Mouse (Mus musculus): ENCODE results near the gene Fabp3. TPM values are rescaled to one million over a fixed set of nuclear protein-coding genes. Genes with fewer than 3 reads are reported as not detected.
A peak's percentile ranks its signal among the peaks of the same experiment; 100 is the strongest.

The Fabp3 gene
- not detected in 2 replicates for total RNA-seq (2017)

DNA sequence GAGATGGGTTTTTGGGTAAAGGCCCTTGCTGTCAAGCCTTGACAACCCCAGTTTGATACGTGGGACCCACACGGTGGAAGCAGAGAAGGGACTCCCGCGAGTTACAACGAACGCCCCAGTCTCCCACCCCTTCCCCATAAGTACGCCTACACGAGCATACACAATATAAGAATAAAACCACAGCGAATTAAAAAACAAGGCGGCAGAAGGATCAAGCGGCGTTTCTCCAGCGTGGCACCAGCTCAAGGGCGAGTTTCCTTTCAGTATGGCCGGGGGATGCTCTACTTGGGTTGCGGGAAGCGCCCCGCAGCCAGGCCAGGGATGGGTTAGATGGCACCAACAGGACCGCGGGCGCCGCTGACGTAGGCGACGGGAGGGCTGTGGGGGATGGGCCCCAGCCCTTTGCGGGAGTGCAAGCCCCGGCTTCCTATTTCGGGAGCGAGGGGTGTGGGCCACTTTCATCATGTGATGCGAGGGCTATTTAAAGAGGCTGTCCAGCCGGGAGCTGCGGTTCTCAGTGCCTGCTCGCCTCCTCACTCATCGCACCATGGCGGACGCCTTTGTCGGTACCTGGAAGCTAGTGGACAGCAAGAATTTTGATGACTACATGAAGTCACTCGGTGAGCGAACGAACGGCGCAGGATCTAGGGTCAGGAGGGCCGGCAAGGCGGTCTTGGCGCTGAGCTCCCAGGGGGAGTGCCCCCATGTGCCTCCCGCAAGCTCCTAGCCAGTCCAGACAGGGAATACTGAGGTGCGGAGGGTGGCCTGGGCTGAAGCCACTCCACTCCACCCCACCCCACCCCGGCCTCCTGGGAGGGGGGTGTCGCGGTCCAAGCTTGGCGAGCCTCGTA is at the start of gene Fabp3, which contains the start of gene Gm10570:
TSS of gene Fabp3 (plus strand) at position 365 of the 851 bp plus-strand sequence.
TSS of gene Gm10570 (minus strand) at position 444 of the 851 bp plus-strand sequence.
- ATAC-seq (replicated peaks; ENCODE audit: low read depth, poor library complexity, severe bottlenecking) = peak; percentile 29

DNA sequence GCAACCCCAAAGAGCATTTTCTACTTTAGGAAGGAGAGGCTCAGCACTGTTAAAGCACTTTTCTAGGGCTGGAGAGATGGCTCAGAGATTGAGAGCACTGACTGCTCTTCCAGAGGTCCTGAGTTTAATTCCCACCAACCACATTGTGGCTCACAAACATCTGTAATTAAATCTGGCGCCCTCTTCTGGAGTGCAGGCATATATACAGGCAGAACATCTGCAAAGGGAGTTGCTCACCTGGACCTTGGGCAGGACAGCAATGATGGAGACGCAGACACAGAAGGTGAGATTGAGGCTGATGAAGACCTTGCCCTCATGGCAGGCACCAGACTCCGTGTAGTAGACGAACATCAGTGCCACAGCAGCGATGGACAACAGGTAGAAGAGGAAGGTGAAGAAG is 48.0 kb upstream of the Fabp3 start:
- ATAC-seq (replicated peaks; ENCODE audit: low read depth, poor library complexity, severe bottlenecking) = no peak

DNA sequence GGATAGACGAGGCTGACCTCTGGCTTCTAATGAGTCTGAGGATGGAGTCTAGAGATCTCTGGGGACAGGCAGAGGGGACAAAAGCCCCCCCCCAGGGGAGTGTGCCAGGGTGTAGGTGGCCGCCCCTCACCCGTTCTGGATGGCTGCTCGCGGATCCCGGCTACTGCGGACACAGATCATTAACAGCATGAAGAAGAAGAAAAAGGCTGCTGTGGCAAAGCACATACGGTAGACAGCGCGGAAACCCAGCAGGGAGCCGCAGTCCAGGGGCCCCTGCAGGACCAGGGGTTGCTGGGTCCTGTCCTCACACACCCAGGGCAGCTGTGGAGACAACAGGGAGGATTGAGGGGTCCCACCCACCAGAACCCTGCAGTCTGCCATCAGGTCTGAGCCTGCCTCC is 44.3 kb upstream of the Fabp3 start:
- ATAC-seq (replicated peaks; ENCODE audit: low read depth, poor library complexity, severe bottlenecking) = no peak

DNA sequence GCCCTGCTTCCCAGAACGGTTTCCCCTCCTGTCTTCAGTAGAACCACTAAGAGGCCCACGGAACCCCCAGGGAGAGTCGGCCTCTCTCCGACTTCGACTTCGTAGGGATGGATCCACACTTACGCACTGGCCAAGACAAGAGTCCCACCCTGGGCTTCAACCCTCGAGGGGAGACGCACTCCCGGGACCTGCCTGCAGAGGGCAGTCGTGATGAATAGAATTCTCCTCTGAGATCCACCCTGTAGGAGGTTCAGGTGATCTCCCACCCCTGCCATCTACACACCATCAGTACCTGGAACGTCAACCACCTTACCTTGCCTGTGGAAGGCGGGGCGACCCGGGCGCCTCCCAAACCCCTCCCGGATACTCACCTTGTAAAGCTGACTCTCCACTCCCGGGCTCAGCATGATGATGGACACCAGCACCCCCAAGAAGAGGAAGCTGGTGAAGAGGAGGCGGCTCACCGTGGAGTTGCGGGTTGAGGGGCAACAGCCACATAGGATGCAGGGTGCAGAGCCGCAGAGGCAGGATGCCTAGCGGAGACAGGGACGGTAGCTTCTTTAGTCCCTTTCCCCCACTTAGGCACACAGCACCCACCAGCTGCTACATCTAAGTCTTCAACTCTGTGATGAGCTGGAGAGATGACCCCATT is 43.6 kb upstream of the Fabp3 start:
- ATAC-seq (replicated peaks; ENCODE audit: low read depth, poor library complexity, severe bottlenecking) = peak; percentile 84

DNA sequence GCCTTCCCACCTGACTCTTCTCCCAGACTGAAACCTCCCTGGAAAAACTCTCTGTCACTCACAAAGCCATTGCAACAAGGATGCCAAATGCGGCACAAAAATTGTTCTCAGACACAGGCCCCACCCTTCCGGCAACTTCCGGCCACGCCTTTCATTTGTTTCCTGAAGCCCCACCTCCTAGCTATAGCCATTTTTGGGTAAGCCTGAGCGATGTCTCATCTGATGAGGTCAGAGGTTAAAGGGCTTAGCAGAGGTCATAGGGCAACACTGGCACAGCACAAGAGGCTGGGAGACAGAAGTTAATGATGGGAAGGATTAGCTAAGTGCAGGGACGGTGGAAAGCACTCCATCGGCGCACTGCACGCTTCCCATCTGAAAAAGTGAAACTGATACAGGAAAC is 41.8 kb upstream of the Fabp3 start:
- ATAC-seq (replicated peaks; ENCODE audit: low read depth, poor library complexity, severe bottlenecking) = no peak

DNA sequence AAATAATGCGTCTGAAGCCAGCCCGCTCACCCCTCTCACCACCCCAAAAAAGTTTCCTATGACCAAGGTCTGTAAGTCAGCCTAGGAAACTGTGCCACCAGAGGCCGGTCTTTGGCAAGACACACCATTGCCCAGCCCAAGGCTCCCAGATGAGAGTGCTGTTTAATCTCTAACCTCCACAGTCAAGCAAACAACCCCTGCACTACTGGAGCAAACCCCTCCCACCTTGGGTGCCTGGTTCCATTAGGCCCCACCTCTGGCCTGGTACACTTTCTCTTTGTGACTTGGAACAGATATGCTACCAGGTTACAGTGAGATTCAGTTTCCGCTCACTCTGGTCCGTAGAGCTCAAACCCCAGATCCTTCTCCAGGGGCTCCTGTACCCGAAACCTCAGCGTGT is 41.3 kb upstream of the Fabp3 start:
- ATAC-seq (replicated peaks; ENCODE audit: low read depth, poor library complexity, severe bottlenecking) = no peak

DNA sequence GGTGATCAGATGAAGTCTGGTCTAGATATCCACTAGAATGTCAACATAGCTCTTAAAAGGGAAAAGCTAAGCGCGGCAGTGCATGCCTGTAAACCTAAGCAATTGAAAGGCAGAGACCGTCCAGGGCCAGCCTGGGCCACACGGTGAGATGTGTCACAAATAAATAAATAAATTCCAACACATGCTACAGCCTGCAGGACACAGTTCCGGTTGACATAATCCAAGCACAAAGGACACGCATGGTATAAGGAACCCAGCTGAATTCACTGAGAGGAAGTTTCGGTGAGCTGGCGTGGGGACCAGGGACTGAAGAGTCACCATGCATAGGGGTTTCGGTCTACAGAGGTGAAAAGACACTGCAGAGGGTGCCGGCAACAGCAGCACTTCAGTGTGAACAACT is 39.7 kb upstream of the Fabp3 start:
- no peak for ATAC-seq (replicated peaks; ENCODE audit: low read depth, poor library complexity, severe bottlenecking)

DNA sequence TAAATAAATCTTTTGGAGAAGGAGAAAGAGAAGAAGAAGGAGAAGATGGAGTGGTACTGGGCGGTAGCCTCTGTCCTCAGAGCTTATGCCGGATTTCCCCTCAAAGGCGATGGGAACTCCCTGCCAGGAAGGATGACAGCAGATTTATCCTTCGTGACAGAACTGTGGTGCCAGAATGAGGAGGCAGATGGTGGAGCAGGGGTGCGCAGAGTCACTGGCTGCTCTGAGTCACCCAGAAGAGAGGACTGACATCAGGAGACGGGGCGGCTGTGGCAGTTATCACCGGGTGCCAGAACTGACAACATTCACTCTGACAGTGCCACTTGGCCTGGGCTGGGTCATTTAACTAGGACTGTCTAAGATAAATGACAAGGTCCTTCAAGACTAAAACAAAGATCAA is 38.3 kb upstream of the Fabp3 start:
- ATAC-seq (replicated peaks; ENCODE audit: low read depth, poor library complexity, severe bottlenecking) = no peak

DNA sequence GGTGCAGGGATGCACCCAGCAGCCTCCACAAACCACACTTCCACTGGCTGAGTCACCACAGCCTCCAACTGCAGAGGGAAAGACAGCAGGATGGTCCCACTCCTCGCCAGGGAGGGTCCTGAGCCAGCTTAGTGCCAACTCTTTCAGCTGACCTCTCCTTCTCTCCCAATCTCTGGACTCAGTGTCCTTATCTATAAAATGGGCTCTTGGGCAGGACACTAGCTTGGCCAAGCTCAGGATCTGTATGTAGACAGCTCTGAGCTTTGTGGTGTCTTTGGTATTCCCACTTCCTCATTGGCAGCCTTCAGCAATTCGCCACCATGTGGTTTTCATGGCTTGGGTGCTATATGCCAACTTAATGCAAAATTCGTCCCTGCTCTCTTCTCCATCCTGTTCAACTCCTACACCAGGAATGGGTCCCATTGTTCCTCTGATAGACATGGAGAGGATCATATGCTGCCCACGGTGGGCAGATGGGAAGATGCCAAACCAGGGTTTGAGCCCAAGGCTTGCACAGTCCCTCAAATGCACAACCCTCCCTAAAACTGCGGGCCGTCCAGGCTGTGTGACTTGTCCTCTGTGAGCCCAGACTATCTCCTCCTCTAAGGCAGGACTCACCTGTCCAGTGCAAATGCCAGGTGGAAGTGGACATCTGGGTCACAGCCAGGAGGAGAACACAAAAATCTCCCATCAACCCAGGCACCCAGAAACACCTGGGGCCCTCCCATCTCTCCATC is 37.6 kb upstream of the Fabp3 start:
- peak; percentile 62 for ATAC-seq (replicated peaks; ENCODE audit: low read depth, poor library complexity, severe bottlenecking)

DNA sequence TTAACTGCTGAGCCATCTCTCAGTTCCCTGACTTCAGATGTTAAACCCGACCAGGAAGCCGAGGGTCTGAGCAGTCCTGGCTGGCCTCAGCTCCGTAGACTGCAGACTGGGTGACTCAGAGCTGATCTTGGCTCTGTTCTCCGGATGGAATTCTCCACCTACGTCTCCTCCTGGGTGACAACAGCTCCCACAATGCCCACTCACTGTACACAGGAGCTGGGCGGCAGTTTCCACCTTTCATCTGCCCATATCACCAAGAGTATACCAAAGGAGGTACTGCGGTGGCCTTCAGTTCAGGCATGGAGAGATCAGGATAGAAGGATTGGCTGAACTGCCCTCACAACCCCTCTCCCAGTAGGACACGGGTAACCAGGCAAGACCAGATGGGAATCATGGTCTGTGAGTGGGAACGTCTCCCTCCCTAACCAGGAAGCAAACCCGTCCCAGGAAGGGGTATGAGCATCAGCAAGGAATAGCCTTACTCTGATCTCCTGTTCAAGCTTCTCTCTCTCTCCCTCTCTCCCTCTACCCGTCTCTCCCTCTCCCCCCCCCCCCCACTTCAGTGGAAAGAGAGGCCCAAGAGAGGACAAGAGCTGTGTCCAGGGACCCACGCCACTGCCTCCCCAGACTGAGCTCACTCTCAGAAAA is 34.6 kb upstream of the Fabp3 start:
- no peak for ATAC-seq (replicated peaks; ENCODE audit: low read depth, poor library complexity, severe bottlenecking)

DNA sequence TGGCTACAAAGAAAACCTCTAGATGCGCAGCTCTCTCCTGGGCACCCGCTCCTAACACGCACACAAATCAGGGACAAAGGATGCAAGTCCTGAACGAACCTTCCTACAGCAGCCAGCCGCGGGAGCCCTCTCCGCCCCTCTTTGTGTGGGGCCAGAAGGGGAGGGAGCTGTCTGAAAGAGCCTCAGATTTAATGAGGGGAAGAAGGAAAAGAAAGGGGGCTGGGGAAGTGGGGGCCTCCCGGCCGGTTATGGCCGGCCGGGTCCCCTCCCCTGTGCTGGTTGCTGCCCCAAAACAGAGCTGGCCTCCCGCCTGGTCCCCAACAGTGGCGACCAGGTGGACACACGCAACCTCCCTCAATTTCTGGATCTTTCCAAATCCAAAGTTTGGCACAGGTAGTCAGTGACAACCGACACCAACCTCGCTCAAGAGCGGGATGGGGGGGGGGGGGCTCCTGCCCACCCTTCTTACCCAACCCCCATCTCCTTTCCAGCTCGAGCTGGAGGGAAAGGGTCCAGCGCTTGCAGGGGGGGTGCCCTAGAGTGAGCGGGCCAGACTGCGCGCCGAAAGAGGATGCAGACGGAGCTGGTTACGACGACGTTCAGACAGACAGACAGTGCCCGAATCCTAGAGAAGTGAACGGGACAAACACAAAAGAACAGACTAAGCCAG is 33.9 kb upstream of the Fabp3 start:
- no peak for ATAC-seq (replicated peaks; ENCODE audit: low read depth, poor library complexity, severe bottlenecking)

DNA sequence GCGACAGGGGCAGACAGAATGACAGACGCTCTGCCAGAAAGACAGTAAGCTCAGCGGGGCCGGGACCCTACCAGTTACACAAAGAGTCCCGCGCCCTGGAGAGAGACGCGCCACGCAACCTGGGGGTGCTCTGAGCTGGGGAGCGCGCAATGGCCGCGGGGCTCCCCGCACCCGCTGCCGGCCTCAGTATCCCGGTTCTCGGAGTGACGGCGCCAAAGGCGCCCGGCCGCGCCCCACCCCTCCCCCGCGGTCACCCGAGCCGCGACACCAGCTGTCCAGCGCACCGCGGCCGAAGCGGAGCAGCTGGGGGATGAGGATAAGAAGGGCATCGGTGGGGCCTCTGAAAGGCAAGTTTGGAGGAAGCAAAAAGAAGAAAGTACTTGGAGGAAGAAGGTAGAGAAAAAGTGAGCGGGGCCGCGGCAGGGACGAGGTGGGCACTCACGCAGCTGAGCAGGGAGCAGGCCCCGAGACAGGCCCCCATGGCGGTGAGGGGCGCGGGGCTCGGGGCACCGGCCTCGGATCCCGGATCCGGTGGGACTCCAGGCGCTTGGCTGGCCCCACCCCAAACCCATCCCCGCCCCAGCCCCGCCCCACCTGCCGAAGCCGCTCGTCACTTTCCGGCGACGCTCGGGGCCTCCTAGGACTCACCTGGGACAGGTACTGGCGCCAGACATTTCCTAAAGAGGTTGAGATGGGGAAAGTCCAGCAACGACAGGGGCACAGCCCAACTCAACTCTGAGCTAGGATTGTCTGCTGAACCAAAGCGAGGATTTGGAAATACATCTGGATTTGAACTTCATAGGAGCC is 33.2 kb upstream of the Fabp3 start:
- ATAC-seq (replicated peaks; ENCODE audit: low read depth, poor library complexity, severe bottlenecking) = no peak

DNA sequence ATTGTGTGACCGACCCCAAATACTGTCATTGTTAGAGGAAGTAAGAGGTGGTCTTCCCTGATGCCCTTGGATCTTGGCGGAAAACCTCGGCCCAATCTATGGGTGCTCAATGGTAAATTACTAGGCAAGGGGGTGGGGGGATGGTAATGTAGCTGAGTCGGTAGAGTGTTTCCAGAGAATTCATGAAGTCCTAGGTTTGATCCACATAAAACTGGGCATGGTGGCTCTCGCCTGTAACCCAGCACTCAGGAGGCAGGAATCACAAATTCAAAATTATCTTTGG is 32.6 kb upstream of the Fabp3 start:
- no peak for ATAC-seq (replicated peaks; ENCODE audit: low read depth, poor library complexity, severe bottlenecking)

DNA sequence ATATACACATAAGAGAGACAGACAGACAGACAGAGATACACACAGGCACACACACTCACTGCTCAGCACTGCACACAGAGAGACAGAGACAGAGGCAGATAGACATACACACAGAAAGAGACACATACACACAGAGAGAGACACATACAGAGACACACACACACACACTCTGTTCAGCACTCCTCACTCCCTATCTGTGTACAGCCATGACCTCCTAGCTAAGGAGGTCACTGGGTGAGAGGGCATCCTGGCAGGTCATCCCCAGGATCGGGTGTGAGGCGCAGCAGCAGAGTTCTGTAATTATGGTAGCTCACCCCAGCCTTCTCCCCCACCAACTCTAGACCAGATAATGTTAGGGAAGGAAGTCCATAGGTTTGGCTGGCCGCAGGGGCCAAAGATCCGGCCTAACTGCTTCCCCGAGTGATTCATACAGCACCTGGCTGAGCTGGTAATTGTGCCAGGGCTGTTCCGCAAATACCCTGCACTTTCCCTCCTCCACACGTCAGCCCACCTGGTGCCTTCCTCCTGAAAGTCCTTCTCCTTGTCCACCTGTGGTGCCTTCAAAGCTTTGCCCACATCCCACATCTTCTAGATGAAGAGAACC is 31.7 kb upstream of the Fabp3 start:
- ATAC-seq (replicated peaks; ENCODE audit: low read depth, poor library complexity, severe bottlenecking) = peak; percentile 45

DNA sequence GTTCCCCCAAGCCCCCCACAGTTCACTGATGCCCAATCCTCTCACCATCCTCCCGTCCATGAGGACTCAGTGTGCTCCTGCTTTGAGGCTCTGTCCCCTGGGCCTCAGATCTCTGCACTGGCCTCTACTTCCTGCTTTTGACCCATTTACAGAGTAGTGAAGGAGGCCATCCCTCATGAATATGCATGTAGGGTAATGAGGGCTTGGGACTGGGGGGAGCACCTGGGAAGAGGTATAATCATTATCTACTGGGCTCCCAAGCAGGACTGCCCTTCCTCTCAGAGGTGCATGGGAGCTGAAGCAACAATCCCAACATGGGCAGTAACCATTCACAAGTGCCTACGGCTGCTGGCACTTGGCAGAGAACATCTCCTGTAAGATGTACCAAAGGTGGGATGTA is 29.3 kb upstream of the Fabp3 start, which contains the start of gene Serinc2:
TSS of gene Serinc2 (minus strand) at position 101 of the 400 bp plus-strand sequence.
- no peak for ATAC-seq (replicated peaks; ENCODE audit: low read depth, poor library complexity, severe bottlenecking)

DNA sequence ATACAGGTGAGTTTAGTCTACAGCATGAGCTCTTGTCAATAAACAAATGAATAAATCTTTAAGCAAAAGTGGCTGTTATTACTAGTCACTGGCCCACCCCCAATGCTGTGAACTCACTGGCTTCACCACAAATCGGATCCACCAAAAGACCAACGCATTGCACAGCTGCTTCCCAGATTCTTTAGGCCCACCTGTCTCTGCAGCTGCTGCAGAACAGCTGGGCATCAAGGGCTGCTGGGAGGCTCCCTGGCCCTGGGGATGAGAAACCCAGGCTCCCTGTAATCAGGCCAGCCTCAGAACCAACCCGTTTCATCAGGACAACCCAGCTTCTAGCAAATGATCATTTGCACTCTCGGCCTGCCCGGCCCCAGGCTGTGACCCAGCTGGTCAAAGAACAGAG is 25.5 kb upstream of the Fabp3 start:
- no peak for ATAC-seq (replicated peaks; ENCODE audit: low read depth, poor library complexity, severe bottlenecking)

DNA sequence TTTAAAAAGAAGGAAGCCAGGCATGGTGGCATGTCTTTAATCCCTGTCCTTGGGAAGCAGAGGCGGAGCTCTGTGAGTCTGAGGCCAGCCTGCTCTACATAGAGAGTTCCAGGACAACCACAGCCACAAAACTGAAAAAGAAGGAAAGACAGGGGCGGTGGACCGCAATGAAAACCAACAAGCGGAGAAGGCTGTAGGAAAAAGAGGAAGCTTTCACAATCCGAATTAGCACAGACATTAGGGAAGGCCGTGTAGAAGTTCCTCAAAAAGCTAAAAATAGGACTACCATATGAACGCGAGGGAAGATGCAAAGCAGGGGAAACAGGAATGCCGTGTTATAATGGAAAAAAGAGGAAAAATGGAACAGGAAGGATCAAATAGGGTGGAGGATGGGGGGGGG is 24.6 kb upstream of the Fabp3 start:
- peak; percentile 65 for ATAC-seq (replicated peaks; ENCODE audit: low read depth, poor library complexity, severe bottlenecking)

DNA sequence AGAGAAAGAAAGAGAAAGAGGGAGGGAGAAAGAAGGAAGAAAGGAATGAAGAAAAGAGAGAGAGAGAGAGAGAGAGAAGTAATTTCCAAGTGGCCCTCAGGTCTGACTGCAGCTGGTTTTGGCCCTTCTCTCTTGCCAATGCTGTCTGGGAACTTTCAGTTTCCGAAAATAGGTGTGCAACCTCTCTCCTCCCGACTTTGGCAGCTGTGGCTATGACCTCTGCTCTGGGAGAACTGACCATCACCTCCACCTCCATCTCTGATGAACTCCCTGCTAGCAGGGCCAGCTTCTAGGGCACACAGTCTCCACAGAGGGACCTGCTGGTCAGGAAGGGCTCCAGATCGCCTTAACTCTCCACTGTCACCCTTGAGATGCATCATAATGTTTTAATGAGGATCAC is 21.9 kb upstream of the Fabp3 start:
- no peak for ATAC-seq (replicated peaks; ENCODE audit: low read depth, poor library complexity, severe bottlenecking)

DNA sequence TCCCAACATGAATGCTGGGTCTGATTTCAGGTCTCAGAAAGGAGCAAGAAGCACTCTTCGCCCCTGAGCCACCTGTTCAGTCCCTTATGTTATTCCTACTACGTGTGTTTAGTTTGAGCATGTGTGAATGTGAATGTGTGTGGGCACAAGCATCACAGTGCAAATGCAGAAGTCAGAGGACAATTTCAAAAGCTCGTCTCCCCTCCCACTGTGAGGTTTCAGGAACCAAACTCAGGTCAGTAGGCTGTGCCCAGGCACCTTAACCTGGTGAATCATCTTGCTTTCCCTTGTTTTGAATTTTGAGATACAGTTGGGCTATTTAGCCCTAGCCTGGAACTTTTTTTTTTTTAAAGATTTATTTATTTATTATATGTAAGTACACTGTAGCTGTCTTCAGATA is 18.6 kb upstream of the Fabp3 start:
- ATAC-seq (replicated peaks; ENCODE audit: low read depth, poor library complexity, severe bottlenecking) = no peak

Measured in common myeloid progenitor, adult 5-6 weeks (primary cell).